Mouse (Mus musculus) cerebellum, adult (tissue): Measurements from ENCODE around the gene Prkca.

ENCODE experiments used
- ATAC-seq: cut with Nextera tagmentation; 2 replicates; pipeline ENCODE4 v1.9.2; 2017; ENCODE audit warnings: mild to moderate bottlenecking, moderate library complexity, mixed read lengths; ENCODE audit not compliant: insufficient number of reproducible peaks, low FRiP score, low TSS enrichment

The Prkca gene

DNA sequence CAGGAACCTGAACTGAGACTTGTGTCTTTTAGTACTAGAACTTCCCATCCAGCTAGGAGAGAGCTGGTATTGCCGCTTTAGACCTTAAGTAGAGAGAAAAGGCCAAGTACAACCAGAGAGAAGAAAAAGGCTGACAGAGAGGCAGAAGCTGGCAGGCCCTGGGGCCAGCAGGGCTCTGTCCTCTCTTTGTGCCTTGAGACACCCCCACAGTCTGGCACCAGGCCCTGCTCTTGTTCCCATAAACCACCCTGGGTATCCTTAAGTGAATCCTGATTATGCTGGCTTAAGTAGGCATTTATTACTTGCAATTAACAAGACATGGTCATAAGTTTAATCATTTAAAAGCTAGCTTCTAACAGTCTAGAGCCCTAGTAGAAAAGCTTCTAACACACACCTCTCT is 43.3 kb downstream of the Prkca start:
- ATAC-seq: no peak

DNA sequence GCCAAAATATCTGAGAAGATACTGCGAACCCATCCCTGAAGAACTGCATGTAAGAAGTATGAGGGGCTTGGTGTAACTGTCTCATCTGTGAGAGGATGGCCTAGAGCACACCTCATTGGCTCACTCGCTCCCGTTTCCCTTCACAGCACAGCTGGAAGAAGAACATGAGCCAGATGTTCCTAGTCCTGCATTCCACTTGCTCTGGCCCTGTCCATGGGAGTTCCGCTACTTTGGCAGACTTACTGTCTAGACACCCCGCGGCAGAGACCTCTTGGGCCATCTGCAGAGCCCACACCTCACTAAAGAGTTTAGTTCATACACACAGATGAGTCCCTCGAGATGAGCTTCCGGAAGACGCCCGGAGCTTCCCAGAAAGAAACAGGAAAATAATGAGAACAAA is 43.8 kb downstream of the Prkca start:
- no peak for ATAC-seq

DNA sequence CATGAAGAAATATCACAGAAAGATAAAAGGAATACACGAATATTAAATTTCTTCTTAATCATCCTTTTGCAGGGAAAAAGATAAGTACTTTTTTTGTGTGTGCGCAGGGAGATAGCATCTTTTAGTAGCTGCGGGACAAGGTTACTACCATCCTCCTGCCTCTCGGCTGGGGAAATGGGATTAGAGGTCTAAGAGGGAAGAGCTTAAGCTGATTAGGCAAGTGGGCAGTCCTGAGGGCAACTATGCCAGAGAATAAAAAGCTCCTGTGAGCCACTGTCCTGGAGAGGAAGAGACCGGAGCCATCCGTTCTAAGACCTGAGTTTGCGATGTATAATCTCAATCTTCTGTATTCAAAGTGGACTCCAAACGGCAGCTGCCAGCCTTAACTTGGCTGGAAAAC is 45.8 kb downstream of the Prkca start:
- no peak for ATAC-seq

GRCm38 (mm10) chr11:108295373-108295772 is 48.4 kb downstream of the Prkca start:
- no peak for ATAC-seq

- ATAC-seq: no peak
These were observed 49.4 kb downstream of the Prkca start for GRCm38 (mm10) chr11:108294305-108294813.

GRCm38 (mm10) chr11:108293843-108294242 is 49.9 kb downstream of the Prkca start:
- no peak for ATAC-seq

DNA sequence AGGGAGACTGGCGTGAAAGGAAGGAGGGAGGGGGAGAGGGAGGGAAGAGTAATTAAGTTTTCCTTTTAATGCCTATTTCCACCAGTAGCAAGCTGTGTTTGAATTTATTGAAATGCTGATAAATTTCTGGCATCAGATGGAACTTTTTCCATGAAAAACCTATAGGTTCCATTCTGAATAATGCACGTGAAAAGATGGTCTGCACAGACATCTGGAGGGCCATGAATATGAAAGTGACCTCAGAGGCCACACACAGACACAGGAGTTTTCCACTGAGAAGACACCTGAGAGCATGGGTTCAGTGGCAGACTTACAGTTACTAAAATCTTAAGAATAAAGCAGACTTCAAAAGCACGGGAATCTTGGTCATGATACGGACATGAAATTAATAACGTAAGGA is 54.5 kb downstream of the Prkca start:
- ATAC-seq: no peak

- ATAC-seq: no peak
These were observed 56.4 kb downstream of the Prkca start for GRCm38 (mm10) chr11:108287321-108287720.

DNA sequence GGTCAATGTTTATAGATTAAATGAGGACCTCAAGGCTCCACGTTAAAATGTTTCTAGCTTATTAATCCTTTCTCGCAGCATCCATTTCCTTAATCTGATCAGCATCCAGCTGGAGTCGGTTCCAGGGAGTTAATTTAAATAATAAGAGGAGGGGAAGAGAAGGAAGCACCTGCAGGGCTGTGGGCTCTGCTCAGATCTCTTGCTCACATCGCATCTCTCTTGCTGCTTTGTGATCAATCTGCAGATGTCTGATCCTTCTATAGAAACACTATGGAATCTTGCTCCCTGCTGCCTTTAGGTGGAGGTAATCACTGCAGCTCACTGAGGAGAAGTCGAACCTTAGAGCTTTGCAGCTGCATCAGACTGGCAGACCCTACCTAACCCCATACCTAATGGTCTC is 58.7 kb downstream of the Prkca start:
- no peak for ATAC-seq

- ATAC-seq: no peak
These were observed 60.8 kb downstream of the Prkca start for GRCm38 (mm10) chr11:108282850-108283459.

- ATAC-seq: no peak
These were observed 63.9 kb downstream of the Prkca start for GRCm38 (mm10) chr11:108279748-108280373.

DNA sequence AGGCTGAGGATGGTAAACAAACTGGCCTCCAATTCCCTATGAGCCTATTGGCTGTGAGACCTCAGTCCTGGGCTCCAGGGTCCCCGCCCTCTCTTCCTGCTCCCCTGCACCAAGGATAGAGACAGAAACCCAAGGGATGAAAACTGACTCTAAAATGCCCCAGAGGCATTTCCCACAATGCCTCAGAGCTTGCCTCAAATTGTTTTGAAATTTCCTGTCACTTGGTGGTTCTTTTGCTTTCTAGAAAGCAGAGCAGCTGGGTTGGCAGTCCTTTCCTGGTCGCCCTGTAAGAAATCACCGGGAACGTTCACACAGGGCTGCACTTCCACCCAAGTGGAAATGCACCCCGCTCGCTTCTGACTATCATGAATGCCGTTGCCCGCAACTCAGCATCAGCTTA is 66.6 kb downstream of the Prkca start:
- ATAC-seq: no peak

DNA sequence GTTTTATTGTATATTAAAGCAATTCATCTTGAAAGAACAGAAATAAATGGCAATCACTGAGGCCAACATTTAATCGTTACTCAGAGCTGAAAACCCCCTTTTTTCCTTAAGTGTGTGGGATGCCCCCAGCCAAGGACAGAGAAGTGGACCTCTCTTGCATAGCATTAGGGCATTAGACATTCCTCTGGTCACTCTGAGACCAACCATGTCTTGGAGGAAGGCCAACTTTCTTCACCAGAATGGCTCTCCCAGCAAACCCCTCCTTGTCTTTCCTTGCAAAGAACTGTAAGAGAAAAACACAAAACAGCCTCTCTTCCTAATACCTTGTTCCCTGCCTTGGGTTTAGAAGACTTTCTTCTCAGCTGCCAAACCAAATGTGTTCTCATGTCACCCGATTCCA is 67.6 kb downstream of the Prkca start:
- ATAC-seq: no peak

DNA sequence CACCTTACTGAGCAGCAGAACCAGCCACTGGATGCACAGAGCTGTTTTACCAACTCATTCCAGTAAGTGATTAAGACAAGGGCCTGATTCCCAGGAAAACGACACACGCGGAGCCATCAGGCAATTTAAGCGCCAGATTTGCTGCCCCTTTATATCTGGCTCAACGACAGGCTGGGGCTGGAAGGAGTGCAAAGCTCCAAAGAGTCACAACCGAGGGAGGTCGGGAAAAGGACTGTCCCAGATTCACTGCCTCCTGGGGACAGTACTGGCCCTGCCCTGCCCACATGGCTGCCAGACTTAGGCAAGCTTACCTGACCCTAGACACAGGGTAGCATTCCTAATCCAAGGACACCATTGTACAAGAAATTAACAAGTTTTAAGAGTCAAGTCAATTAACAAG is 69.7 kb downstream of the Prkca start:
- no peak for ATAC-seq

- no peak for ATAC-seq
These were observed 70.2 kb downstream of the Prkca start for GRCm38 (mm10) chr11:108273415-108273965.

DNA sequence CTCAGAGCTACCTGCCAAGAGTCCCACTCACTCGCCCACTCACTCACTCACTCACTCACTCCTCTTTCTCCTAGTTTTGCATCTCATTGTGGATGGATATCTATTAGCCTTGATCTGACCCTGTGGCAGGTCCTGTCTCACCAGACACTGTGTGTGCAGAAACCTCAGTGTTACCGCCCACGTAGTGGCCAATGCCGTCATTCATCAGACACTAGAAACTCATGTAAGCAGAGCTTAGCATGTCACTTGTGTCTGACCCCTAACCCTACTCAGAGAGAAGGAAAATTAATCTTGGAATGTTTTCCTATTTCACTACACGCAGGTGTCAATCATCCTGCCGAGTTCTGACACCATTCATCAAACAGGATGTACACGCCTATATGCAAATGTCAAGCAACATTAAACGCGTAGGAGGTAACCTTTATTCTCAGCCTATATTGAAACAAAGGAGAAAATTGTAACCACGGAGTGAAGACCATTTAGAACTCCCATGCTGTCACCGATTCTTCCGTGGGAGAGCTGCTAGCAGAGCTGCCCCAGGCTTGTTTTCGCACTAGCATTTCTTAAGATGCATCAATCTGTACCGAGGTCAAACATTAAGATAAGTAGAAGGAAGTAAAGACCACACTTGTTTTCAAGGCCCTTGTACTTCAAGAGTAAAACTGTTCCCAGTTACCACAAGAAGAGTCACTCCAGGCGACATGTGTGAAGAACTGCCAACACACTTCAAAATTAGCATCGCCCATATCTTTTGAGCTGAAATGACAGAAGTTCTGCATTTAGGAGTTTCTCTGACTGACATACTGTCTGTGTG is 70.9 kb downstream of the Prkca start:
- no peak for ATAC-seq

GRCm38 (mm10) chr11:108271305-108271704 is 72.4 kb downstream of the Prkca start:
- no peak for ATAC-seq

DNA sequence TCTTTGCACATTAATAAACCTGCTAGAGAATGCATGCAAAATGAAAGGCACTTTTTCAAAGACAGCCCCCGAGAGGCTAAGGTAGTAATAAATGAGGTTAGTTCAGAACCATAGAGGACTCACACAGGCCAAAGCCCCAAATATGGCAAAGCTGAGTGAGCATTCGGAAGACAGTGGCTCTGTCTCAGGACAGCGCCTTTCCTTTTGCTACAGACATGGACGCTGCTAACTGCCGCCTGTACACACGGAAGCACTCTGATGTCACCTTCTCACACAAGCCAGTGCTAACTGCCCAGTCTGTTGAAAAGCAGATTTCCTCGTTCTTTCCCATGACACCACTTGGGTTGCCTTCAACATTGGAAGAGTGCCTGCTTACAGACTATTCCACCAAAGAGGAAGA is 74.2 kb downstream of the Prkca start:
- no peak for ATAC-seq

- ATAC-seq: no peak
These were observed 75.1 kb downstream of the Prkca start for GRCm38 (mm10) chr11:108268421-108269322.

- ATAC-seq: no peak
These were observed 75.9 kb downstream of the Prkca start for GRCm38 (mm10) chr11:108267825-108268224.
